Mouse (Mus musculus) inflammation-experienced regulatory T-cells, adult 16 weeks (primary cell): ENCODE results near the gene Ssr2. TPM values are rescaled to one million over a fixed set of nuclear protein-coding genes. Genes with fewer than 3 reads are reported as not detected.

Experiments used
- polyA plus RNA-seq: library from polyadenylated mRNA; unstranded; fragments of 100-300 nt; shearing (Covaris generic); gene quantifications from one replicate; pipeline ENCODE4 v1.2.1, GENCODE M21; 2017

Gene Ssr2
- 130 TPM for polyA plus RNA-seq

GRCm38 (mm10) chr3:88575540-88575939 is at the start of gene Ssr2:
Gene Ssr2 (plus strand): TSS chr3:88575876.

GRCm38 (mm10) chr3:88532299-88532674 is 43.4 kb upstream of the Ssr2 start, which contains the start of gene Mex3a:
Gene Mex3a (plus strand): TSS chr3:88532395.

GRCm38 (mm10) chr3:88548180-88548917 is 27.3 kb upstream of the Ssr2 start, which contains the start of gene Rab25:
Gene Rab25 (minus strand): TSS chr3:88548300.

GRCm38 (mm10) chr3:88552676-88553524 is 22.8 kb upstream of the Ssr2 start, which contains the start of gene Lamtor2:
Gene Lamtor2 (minus strand): TSS chr3:88553074.

GRCm38 (mm10) chr3:88553525-88553879 is 22.2 kb upstream of the Ssr2 start, which contains the start of gene Ubqln4:
Gene Ubqln4 (plus strand): TSS chr3:88553758.

GRCm38 (mm10) chr3:88605666-88606065 is 30.0 kb downstream of the Ssr2 start, which contains the start of gene Arhgef2:
Gene Arhgef2 (plus strand): TSS chr3:88605966.

Other genes with a start within 250 kb of the Ssr2 start
- 0.89 TPM for gene Tmem79, start 239.7 kb upstream of the Ssr2 start, polyA plus RNA-seq
- gene Smg5, start 239.6 kb upstream of the Ssr2 start, polyA plus RNA-seq = 49.2 TPM
- not detected for gene Paqr6, start 211.3 kb upstream of the Ssr2 start, polyA plus RNA-seq
- not detected for gene Bglap3, start 203.1 kb upstream of the Ssr2 start, polyA plus RNA-seq
- gene Bglap2, start 197.2 kb upstream of the Ssr2 start, polyA plus RNA-seq = not detected
- not detected for gene Bglap, start 191.4 kb upstream of the Ssr2 start, polyA plus RNA-seq
- gene Pmf1, start 165.5 kb upstream of the Ssr2 start, polyA plus RNA-seq = 36.0 TPM
- gene Slc25a44, start 150.7 kb upstream of the Ssr2 start, polyA plus RNA-seq = 23.1 TPM
- gene Sema4a, start 114.7 kb upstream of the Ssr2 start, polyA plus RNA-seq = 44.9 TPM
- gene Lmna, start 65.9 kb upstream of the Ssr2 start, polyA plus RNA-seq = 20.3 TPM
- gene Mex3a, start 43.5 kb upstream of the Ssr2 start, polyA plus RNA-seq = 0.18 TPM
- not detected for gene Rab25, start 27.6 kb upstream of the Ssr2 start, polyA plus RNA-seq
- gene Lamtor2, start 22.8 kb upstream of the Ssr2 start, polyA plus RNA-seq = 205 TPM
- 59.6 TPM for gene Ubqln4, start 22.1 kb upstream of the Ssr2 start, polyA plus RNA-seq
- 119 TPM for gene Arhgef2, start 30.1 kb downstream of the Ssr2 start, polyA plus RNA-seq
- gene Rxfp4, start 77.3 kb downstream of the Ssr2 start, polyA plus RNA-seq = not detected
- gene Khdc4, start 109.9 kb downstream of the Ssr2 start, polyA plus RNA-seq = 93.8 TPM
- 55.4 TPM for gene Rit1, start 141.0 kb downstream of the Ssr2 start, polyA plus RNA-seq
- gene Syt11, start 199.3 kb downstream of the Ssr2 start, polyA plus RNA-seq = 119 TPM